Mouse (Mus musculus): ENCODE measurements at regions not wholly inside any gene's neighbourhood (a gene's known extent, or its start where the extent isn't known, plus 50 kb on each side); places are given as distances from the start of the nearest gene placed in this dataset.

GRCm38 (mm10) chr11:26802249-26802941, 208.6 kb upstream of the Vrk2 start:
- 71% methylated on average over 2 of the region's 2 CpGs for WGBS

DNA sequence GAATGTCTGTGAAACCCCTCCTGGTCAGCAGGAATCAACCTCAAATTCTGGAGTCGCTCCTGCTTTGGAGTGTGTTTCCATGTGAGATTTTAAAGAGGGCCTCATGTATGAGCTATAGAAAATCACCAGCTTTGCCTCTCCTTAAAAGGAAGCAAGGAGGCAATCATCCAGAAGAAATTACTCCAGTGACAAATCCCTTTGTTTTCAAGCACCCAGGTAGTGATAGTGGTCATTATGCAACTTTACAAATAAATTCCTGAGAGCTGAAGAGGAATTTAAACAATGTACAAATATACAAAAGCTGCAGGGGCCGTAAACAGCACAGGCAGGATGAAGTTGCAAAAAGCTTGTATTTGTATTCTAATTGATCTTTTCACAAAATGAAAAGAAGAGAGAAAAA, 206.5 kb upstream of the Vrk2 start:
- Histone ChIP-seq H3K27ac (no peak overlapping the region), H3K27me3 (ENCODE audit: insufficient read depth, low read length) (no peaks in the 10 kb centered on the region), H3K4me2 (ENCODE audit: low read length) (no peak overlapping the region), H3K4me1 (replicated peaks; ENCODE audit: insufficient read depth, low read length) (no peaks in the 10 kb centered on the region), H3K4me3 (replicated peaks; ENCODE audit: low read depth, low read length) (no peak overlapping the region), H3K9ac (ENCODE audit: low read depth, low read length) (no peak overlapping the region), H3K36me3 (ENCODE audit: insufficient read depth, low read length) (no peaks in the 10 kb centered on the region), H3K9me3 (replicated peaks; ENCODE audit: low read length) (no peaks in the 10 kb centered on the region)
- DNase-seq (ENCODE audit: low spot score): no peak
- no peak for ATAC-seq (replicated peaks; ENCODE audit: low FRiP score, low read depth)
- TF ChIP-seq CTCF (IDR thresholded peaks at IDR 0.05; ENCODE audit: low read depth): no peak
- WGBS: 67% methylated on average over 2 of the region's 2 CpGs

More at GRCm38 (mm10) chr11:26802249-26802941, 208.6 kb upstream of the Vrk2 start:
- H3K9me3 ChIP-seq (replicated peaks; ENCODE audit: low read length): no peaks in the 10 kb centered on the region
- ATAC-seq (replicated peaks; ENCODE audit: low FRiP score, low read depth) (no peak), DNase-seq (ENCODE audit: low spot score) (no peak)
- H3K27ac ChIP-seq: no peak overlapping the region
- no peak overlapping the region for H3K4me3 ChIP-seq (replicated peaks; ENCODE audit: low read depth, low read length)
- no peaks in the 10 kb centered on the region for H3K4me1 ChIP-seq (replicated peaks; ENCODE audit: insufficient read depth, low read length)
- no peaks in the 10 kb centered on the region for H3K27me3 ChIP-seq (ENCODE audit: insufficient read depth, low read length)
- H3K4me2 ChIP-seq (ENCODE audit: low read length): no peak overlapping the region
- no peaks in the 10 kb centered on the region for H3K36me3 ChIP-seq (ENCODE audit: insufficient read depth, low read length)
- no peak for TF ChIP-seq CTCF (IDR thresholded peaks at IDR 0.05; ENCODE audit: low read depth)
- no peak overlapping the region for H3K9ac ChIP-seq (ENCODE audit: low read depth, low read length)

- WGBS: 80% methylated on average over 3 of the region's 3 CpGs
- Histone ChIP-seq H3K4me3 (replicated peaks; ENCODE audit: low read depth, low read length) (no peak overlapping the region), H3K27ac (no peak overlapping the region), H3K9ac (ENCODE audit: low read depth, low read length) (no peak overlapping the region), H3K9me3 (replicated peaks; ENCODE audit: low read length) (no peaks in the 10 kb centered on the region), H3K27me3 (ENCODE audit: insufficient read depth, low read length) (no peaks in the 10 kb centered on the region), H3K36me3 (ENCODE audit: insufficient read depth, low read length) (no peaks in the 10 kb centered on the region), H3K4me2 (ENCODE audit: low read length) (no peak overlapping the region), H3K4me1 (replicated peaks; ENCODE audit: insufficient read depth, low read length) (no peaks in the 10 kb centered on the region)
- DNase-seq (ENCODE audit: low spot score): no peak
- TF ChIP-seq CTCF (IDR thresholded peaks at IDR 0.05; ENCODE audit: low read depth): no peak
- ATAC-seq (replicated peaks; ENCODE audit: low FRiP score, low read depth): no peak
Observed at GRCm38 (mm10) chr11:26794629-26794966, 200.8 kb upstream of the Vrk2 start.

DNA sequence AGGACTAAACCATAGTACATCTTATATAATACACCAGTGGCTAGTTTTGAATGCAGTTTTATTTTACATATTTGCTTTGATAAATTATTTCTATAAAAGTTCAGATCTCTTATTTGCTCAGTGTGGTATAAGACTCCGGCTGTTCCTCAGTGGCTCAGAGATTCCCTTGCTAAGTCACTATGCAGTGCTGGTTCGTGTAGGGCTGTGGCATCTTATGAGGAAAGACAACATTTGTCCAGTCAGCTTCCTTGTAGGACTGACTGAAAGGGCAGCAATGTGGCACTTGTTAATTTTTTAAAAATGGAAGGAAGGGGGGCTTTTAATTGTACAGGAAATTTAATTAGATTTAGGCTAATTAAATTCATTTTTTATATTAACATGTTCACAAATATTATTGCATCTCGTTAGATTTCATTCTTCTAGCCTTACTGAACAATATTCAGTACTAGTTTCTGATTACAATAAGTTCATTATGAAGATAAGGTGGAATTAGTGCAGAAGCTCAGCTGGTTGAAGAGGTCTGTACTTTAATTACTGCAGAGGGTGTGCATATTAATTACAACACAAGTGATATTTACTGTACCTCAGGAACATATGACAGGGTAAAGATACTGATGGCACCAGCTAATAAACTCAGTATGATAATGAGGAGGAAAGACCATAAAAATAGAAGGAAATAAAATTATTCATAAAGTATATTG, 200.3 kb upstream of the Vrk2 start:
- H3K27ac ChIP-seq: no peak overlapping the region
- no peak overlapping the region for H3K9ac ChIP-seq (ENCODE audit: low read depth, low read length)
- no peaks in the 10 kb centered on the region for H3K9me3 ChIP-seq (replicated peaks; ENCODE audit: low read length)
- H3K4me2 ChIP-seq (ENCODE audit: low read length): no peak overlapping the region
- TF ChIP-seq CTCF (IDR thresholded peaks at IDR 0.05; ENCODE audit: low read depth): no peak
- H3K4me1 ChIP-seq (replicated peaks; ENCODE audit: insufficient read depth, low read length): no peaks in the 10 kb centered on the region
- H3K4me3 ChIP-seq (replicated peaks; ENCODE audit: low read depth, low read length): no peak overlapping the region
- H3K27me3 ChIP-seq (ENCODE audit: insufficient read depth, low read length): no peaks in the 10 kb centered on the region
- ATAC-seq (replicated peaks; ENCODE audit: low FRiP score, low read depth) (no peak), DNase-seq (ENCODE audit: low spot score) (no peak)
- H3K36me3 ChIP-seq (ENCODE audit: insufficient read depth, low read length): no peaks in the 10 kb centered on the region
- 78% methylated on average over 3 of the region's 3 CpGs for WGBS

- H3K36me3 ChIP-seq (ENCODE audit: insufficient read depth, low read length): no peaks in the 10 kb centered on the region
- no peak for TF ChIP-seq CTCF (IDR thresholded peaks at IDR 0.05; ENCODE audit: low read depth)
- no peak overlapping the region for H3K4me2 ChIP-seq (ENCODE audit: low read length)
- no peaks in the 10 kb centered on the region for H3K27me3 ChIP-seq (ENCODE audit: insufficient read depth, low read length)
- H3K27ac ChIP-seq: no peak overlapping the region
- H3K9me3 ChIP-seq (replicated peaks; ENCODE audit: low read length): no peaks in the 10 kb centered on the region
- no peak overlapping the region for H3K9ac ChIP-seq (ENCODE audit: low read depth, low read length)
- H3K4me1 ChIP-seq (replicated peaks; ENCODE audit: insufficient read depth, low read length): no peaks in the 10 kb centered on the region
- 42% methylated on average over 2 of the region's 2 CpGs for WGBS
- no peak overlapping the region for H3K4me3 ChIP-seq (replicated peaks; ENCODE audit: low read depth, low read length)
- DNase-seq (ENCODE audit: low spot score) (no peak), ATAC-seq (replicated peaks; ENCODE audit: low FRiP score, low read depth) (no peak)
Observed at GRCm38 (mm10) chr11:26789281-26789680, 195.5 kb upstream of the Vrk2 start.

GRCm38 (mm10) chr11:26785164-26785563, 191.4 kb upstream of the Vrk2 start:
- WGBS: 28% methylated on average over 1 of the region's 1 CpGs
- Histone ChIP-seq H3K9ac (ENCODE audit: low read depth, low read length) (no peak overlapping the region), H3K4me1 (replicated peaks; ENCODE audit: insufficient read depth, low read length) (no peaks in the 10 kb centered on the region), H3K36me3 (ENCODE audit: insufficient read depth, low read length) (no peaks in the 10 kb centered on the region), H3K27me3 (ENCODE audit: insufficient read depth, low read length) (no peaks in the 10 kb centered on the region), H3K4me3 (replicated peaks; ENCODE audit: low read depth, low read length) (no peak overlapping the region), H3K27ac (no peak overlapping the region), H3K4me2 (ENCODE audit: low read length) (no peak overlapping the region), H3K9me3 (replicated peaks; ENCODE audit: low read length) (no peaks in the 10 kb centered on the region)
- DNase-seq (ENCODE audit: low spot score): peak; percentile 60
- no peak; the same call in 1 of the 2 replicates for ATAC-seq (replicated peaks; ENCODE audit: low FRiP score, low read depth)
- peak; percentile 69 for TF ChIP-seq CTCF (IDR thresholded peaks at IDR 0.05; ENCODE audit: low read depth)

Measured in kidney, postnatal 0 days (tissue).